Mouse (Mus musculus) CH12.LX (cell line): ENCODE data around the gene Cdc14a. TPM values are rescaled to one million over a fixed set of nuclear protein-coding genes. Genes with fewer than 3 reads are reported as not detected.

Experiments used
- DNase-seq: peaks from one replicate; pipeline ENCODE4 v3.0.0-alpha.2; 2013; ENCODE audit errors: extremely low read depth
- H3K27ac ChIP-seq: 2 replicates; pipeline ENCODE4 v1.5.1; 2012; ENCODE audit warnings: low read depth, mild to moderate bottlenecking, control low read depth, moderate library complexity; ENCODE audit not compliant: insufficient read depth
- H3K27me3 ChIP-seq: replicated peaks from 2 replicates; pipeline ENCODE3; 2012; ENCODE audit warnings: inconsistent platforms
- H3K36me3 ChIP-seq, 2 experiments: replicated peaks in 1 of 2; 2 replicates each; pipeline versions ENCODE3 to v1.6.1; 2012; ENCODE audit warnings: inconsistent platforms in 1 of 2, low read length in 1 of 2, mild to moderate bottlenecking in 1 of 2, mixed read lengths in 1 of 2, moderate library complexity in 1 of 2; ENCODE audit not compliant: control insufficient read depth in 1 of 2, insufficient read depth in 1 of 2
- H3K4me1 ChIP-seq, 2 experiments: 2 replicates each; pipeline ENCODE4 v1.6.1; 2012; ENCODE audit warnings: inconsistent platforms in 1 of 2, moderate library complexity in 1 of 2; ENCODE audit not compliant: insufficient read depth in 2 of 2, control insufficient read depth in 1 of 2
- H3K4me2 ChIP-seq: 2 replicates; pipeline ENCODE4 v1.6.1; 2012; ENCODE audit warnings: low read depth, mild to moderate bottlenecking, control low read depth; ENCODE audit not compliant: poor library complexity, insufficient read depth, severe bottlenecking
- H3K4me3 ChIP-seq, 3 experiments: fragments of 150-350 bp in 1 of 3; sonication (generic) in 1 of 3; replicated peaks in 1 of 3; 2 replicates each; pipeline versions ENCODE3 to v1.5.1; 2011 to 2012; ENCODE audit warnings: low read depth in 2 of 3, low read length in 2 of 3, mild to moderate bottlenecking in 2 of 3, moderate library complexity in 2 of 3, control low read depth in 1 of 3, improper control_type of control experiment in 1 of 3, inconsistent platforms in 1 of 3, mixed read lengths in 1 of 3; ENCODE audit not compliant: poor library complexity in 1 of 3
- H3K79me2 ChIP-seq: replicated peaks from 2 replicates; pipeline ENCODE4 v1.6.1; 2012; ENCODE audit warnings: mild to moderate bottlenecking, moderate library complexity; ENCODE audit not compliant: control insufficient read depth, poor library complexity, insufficient read depth, severe bottlenecking; ENCODE audit errors: extremely low read depth
- H3K9ac ChIP-seq: 2 replicates; pipeline ENCODE4 v1.6.1; 2012; ENCODE audit warnings: low read depth, mild to moderate bottlenecking, control low read depth, moderate library complexity; ENCODE audit not compliant: insufficient read depth
- H3K9me3 ChIP-seq: replicated peaks from 2 replicates; pipeline ENCODE3; 2012; ENCODE audit warnings: low read length, inconsistent platforms, mixed read lengths
- BHLHE40 ChIP-seq: IDR thresholded peaks from 2 replicates; pipeline ENCODE4 v1.6.1; 2011; ENCODE audit warnings: mild to moderate bottlenecking, low read depth, low read length, improper control_type of control experiment
- CHD1 ChIP-seq: IDR thresholded peaks from 2 replicates; pipeline ENCODE4 v1.6.1; 2012; ENCODE audit warnings: low read depth, low read length, improper control_type of control experiment, inconsistent platforms
- CHD2 ChIP-seq: IDR thresholded peaks from 2 replicates; pipeline ENCODE4 v1.6.1; 2011; ENCODE audit warnings: low read length, improper control_type of control experiment
- E2F4 ChIP-seq: IDR thresholded peaks from 2 replicates; pipeline ENCODE4 v1.6.1; 2011; ENCODE audit warnings: low read depth, low read length, improper control_type of control experiment; ENCODE audit not compliant: insufficient replicate concordance
- ELF1 ChIP-seq: IDR thresholded peaks from 2 replicates; pipeline ENCODE4 v1.6.1; 2014; ENCODE audit warnings: low read depth, mild to moderate bottlenecking, inconsistent platforms, low read length, improper control_type of control experiment
- ETS1 ChIP-seq: conservative IDR thresholded peaks from 2 replicates; pipeline ENCODE4 v1.6.1; 2012; ENCODE audit warnings: low read depth, mild to moderate bottlenecking, inconsistent platforms, low read length, improper control_type of control experiment, moderate library complexity
- GABPA ChIP-seq: IDR thresholded peaks from 2 replicates; pipeline ENCODE4 v1.6.1; 2012; ENCODE audit warnings: low read depth, low read length, improper control_type of control experiment, inconsistent platforms; ENCODE audit not compliant: insufficient replicate concordance
- HCFC1 ChIP-seq: IDR thresholded peaks from 2 replicates; pipeline ENCODE4 v1.6.1; 2012; ENCODE audit warnings: low read depth, mild to moderate bottlenecking, inconsistent platforms, low read length, improper control_type of control experiment
- IRF4 ChIP-seq: IDR thresholded peaks from 2 replicates; pipeline ENCODE4 v1.6.1; 2014; ENCODE audit warnings: low read depth, mild to moderate bottlenecking, inconsistent platforms, low read length, improper control_type of control experiment
- JUND ChIP-seq: conservative IDR thresholded peaks from 2 replicates; pipeline ENCODE4 v1.6.1; 2011; ENCODE audit warnings: low read depth, low read length, improper control_type of control experiment
- KAT2A ChIP-seq: IDR thresholded peaks from 2 replicates; pipeline ENCODE4 v1.6.1; 2012; ENCODE audit warnings: low read length, improper control_type of control experiment, inconsistent platforms; ENCODE audit not compliant: insufficient replicate concordance
- NELFE ChIP-seq: IDR thresholded peaks from 2 replicates; pipeline ENCODE4 v1.6.1; 2011; ENCODE audit warnings: low read depth, low read length, improper control_type of control experiment
- NRF1 ChIP-seq: IDR thresholded peaks from 2 replicates; pipeline ENCODE4 v1.6.1; 2014; ENCODE audit warnings: low read depth, mild to moderate bottlenecking, inconsistent platforms, low read length, improper control_type of control experiment, moderate library complexity
- PAX5 ChIP-seq: IDR thresholded peaks from 2 replicates; pipeline ENCODE4 v1.6.1; 2012; ENCODE audit warnings: low read length, inconsistent platforms, mixed read lengths
- RAD21 ChIP-seq: IDR thresholded peaks from 2 replicates; pipeline ENCODE4 v1.6.1; 2011; ENCODE audit warnings: low read depth, mild to moderate bottlenecking, low read length, improper control_type of control experiment, moderate library complexity
- RCOR1 ChIP-seq: conservative IDR thresholded peaks from 2 replicates; pipeline ENCODE4 v1.6.1; 2012; ENCODE audit warnings: low read depth, mild to moderate bottlenecking, inconsistent platforms, low read length, improper control_type of control experiment
- SMC3 ChIP-seq: IDR thresholded peaks from 2 replicates; pipeline ENCODE4 v1.6.1; 2011; ENCODE audit warnings: low read depth, low read length, improper control_type of control experiment
- TCF12 ChIP-seq: IDR thresholded peaks from 2 replicates; pipeline ENCODE4 v1.6.1; 2014; ENCODE audit warnings: low read depth, mild to moderate bottlenecking, inconsistent platforms, low read length, improper control_type of control experiment
- USF2 ChIP-seq: conservative IDR thresholded peaks from 2 replicates; pipeline ENCODE4 v1.6.1; 2011; ENCODE audit warnings: low read depth, low read length, improper control_type of control experiment
- ZC3H11A ChIP-seq: IDR thresholded peaks from 2 replicates; pipeline ENCODE4 v1.6.1; 2012; ENCODE audit warnings: low read depth, mild to moderate bottlenecking, inconsistent platforms, low read length, improper control_type of control experiment
- ZNF384 ChIP-seq: IDR thresholded peaks from 2 replicates; pipeline ENCODE4 v1.6.1; 2012; ENCODE audit warnings: low read depth, low read length, improper control_type of control experiment, inconsistent platforms
- dilution Hi-C: fragments of 300-500 bp; cut with MboI; formaldehyde crosslinking; loops from 2 replicates; pipeline ENCODE4 v1.14.3; 2020; ENCODE audit warnings: low sequenced_read_pairs; ENCODE audit not compliant: extremely low pct_unique_long_range_greater_than_20kb, extremely low pct_ligation_motif_present
- in situ Hi-C: fragments of 300-500 bp; cut with MboI; formaldehyde crosslinking; loops from 3 replicates; pipeline ENCODE4 v1.14.3; 2019; ENCODE audit warnings: low sequenced_read_pairs, low pct_ligation_motif_present, low pct_unique_long_range_greater_than_20kb, mixed read lengths
- polyA plus RNA-seq: library from polyadenylated mRNA; unstranded; fragments of >175 nt; gene quantifications from 2 replicates; pipeline ENCODE4 v1.2.1, GENCODE M21; 2012; ENCODE audit warnings: low read depth; ENCODE audit not compliant: insufficient read length
- total RNA-seq, 2 experiments: library from RNA; depleted of rRNA; stranded (reverse); fragments of 300-350 nt in 1 of 2; fragments of >200 nt in 1 of 2; gene quantifications; 2 replicates each; pipeline ENCODE4 v1.2.3; 2012 to 2014

Gene Cdc14a
- total and polyA plus RNA-seq, 3 experiments: 9.4 to 12.1 (median 9.8) TPM

DNA sequence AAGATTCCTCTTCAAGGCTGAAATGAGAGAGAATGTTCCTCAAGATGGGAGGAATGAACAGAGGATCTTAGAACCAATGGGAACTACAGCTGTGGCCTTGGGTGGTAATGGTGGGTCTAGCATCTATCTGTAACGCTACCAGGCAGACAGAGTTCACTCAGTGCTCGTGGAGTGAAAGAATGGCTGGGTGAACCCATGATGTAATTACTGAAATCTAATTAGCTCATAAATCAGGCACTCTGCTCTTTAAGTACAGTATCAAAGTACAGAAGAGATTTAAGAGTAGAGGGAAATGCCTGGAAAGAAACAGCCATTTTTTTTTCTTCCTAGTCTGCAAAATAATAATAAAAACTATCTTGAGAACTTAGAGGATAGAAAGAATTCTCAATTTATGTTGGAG lies 57.7 kb downstream of the Cdc14a start:
- Histone ChIP-seq H3K36me3 (peaks cover 16 to 43% of the 10 kb centered on the region in 2 experiments), H3K9me3 (no peaks in the 10 kb centered on the region), H3K79me2 (no peaks in the 10 kb centered on the region), H3K4me3 (no peak overlapping the region), H3K9ac (no peak overlapping the region), H3K27me3 (no peaks in the 10 kb centered on the region), H3K27ac (no peak overlapping the region), H3K4me2 (no peak overlapping the region), H3K4me1 (peaks cover 11 to 26% of the 10 kb centered on the region in 2 experiments)
- dilution Hi-C loops: no loop called here
- DNase-seq: no peak
- TF ChIP-seq E2F4 (no peak), ZNF384 (no peak), CHD2 (no peak), CHD1 (no peak), ELF1 (no peak)
- in situ Hi-C loops: no loop called here

DNA sequence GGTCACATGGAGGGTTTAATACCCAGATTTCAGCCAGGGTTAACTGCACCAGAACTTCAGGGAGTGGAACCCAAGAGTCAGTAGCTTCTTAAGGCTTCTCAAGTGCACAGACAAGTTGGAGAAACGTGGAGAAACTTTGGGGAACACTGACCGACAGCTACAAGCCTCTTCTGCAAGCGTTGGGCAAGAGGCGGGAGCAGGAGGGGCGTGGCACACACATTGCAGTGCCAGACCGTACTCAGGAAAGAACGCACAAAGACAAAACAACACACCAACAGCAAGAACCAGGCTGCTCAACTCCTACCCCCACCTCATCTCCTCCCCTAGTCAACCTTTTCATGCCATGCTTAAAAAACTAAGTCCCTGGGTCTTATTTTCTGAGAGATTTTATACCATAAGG lies 61.9 kb downstream of the Cdc14a start:
- TF ChIP-seq ZC3H11A (no peak), ELF1 (no peak), IRF4 (no peak), RCOR1 (no peak), SMC3 (no peak), GABPA (no peak), NRF1 (no peak), RAD21 (no peak), TCF12 (no peak), BHLHE40 (no peak), NELFE (no peak), USF2 (no peak), HCFC1 (no peak), KAT2A (no peak), JUND (no peak), PAX5 (no peak), ZNF384 (no peak), CHD1 (no peak), ETS1 (no peak)
- TF ChIP-seq, all 38 proteins: peak for 0
- DNase-seq: no peak
- dilution Hi-C loops: no loop called here
- Histone ChIP-seq H3K4me1 (peaks cover 2 to 8% of the 10 kb centered on the region in 2 experiments; a peak in 3 of 4 replicates), H3K36me3 (peaks cover 26 to 60% of the 10 kb centered on the region in 2 experiments), H3K79me2 (no peaks in the 10 kb centered on the region), H3K4me3 (no peak overlapping the region), H3K27me3 (no peaks in the 10 kb centered on the region), H3K4me2 (no peak overlapping the region), H3K27ac (no peak overlapping the region), H3K9ac (no peak overlapping the region), H3K9me3 (no peaks in the 10 kb centered on the region)
- in situ Hi-C loops: no loop called here
